Mouse (Mus musculus) stomach, embryonic 16.5 days (tissue): ENCODE data around the gene Snx32. TPM values are rescaled to one million over a fixed set of nuclear protein-coding genes. Genes with fewer than 3 reads are reported as not detected.

Source experiments
- ATAC-seq: fragments of 200-750 bp; cut with Nextera tagmentation; 2 replicates; pipeline ENCODE4 v1.8.0; 2017; ENCODE audit warnings: moderate number of reproducible peaks, moderate TSS enrichment; ENCODE audit not compliant: insufficient read depth, low FRiP score
- H3K27ac ChIP-seq: fragments of 300-500 bp; sonication (generic); 2 replicates; pipeline ENCODE4 v1.5.1; 2014; ENCODE audit warnings: low read length
- H3K27me3 ChIP-seq: fragments of 300-500 bp; sonication (generic); 2 replicates; pipeline ENCODE4 v1.6.1; 2014; ENCODE audit warnings: low read length, control low read depth, mixed read lengths; ENCODE audit not compliant: control insufficient read depth, insufficient read depth
- H3K36me3 ChIP-seq: fragments of 300-500 bp; sonication (generic); 2 replicates; pipeline ENCODE4 v1.6.1; 2014; ENCODE audit warnings: low read length; ENCODE audit not compliant: control insufficient read depth, insufficient read depth
- H3K4me1 ChIP-seq: fragments of 300-500 bp; sonication (generic); 2 replicates; pipeline ENCODE4 v1.6.1; 2014; ENCODE audit warnings: low read length, control low read depth, mixed read lengths; ENCODE audit not compliant: control insufficient read depth, insufficient read depth
- H3K4me2 ChIP-seq: fragments of 300-500 bp; sonication (generic); 2 replicates; pipeline ENCODE4 v1.6.1; 2014; ENCODE audit warnings: low read depth, low read length, mixed read lengths
- H3K4me3 ChIP-seq: fragments of 300-500 bp; sonication (generic); replicated peaks from 2 replicates; pipeline ENCODE4 v1.5.1; 2014; ENCODE audit warnings: mild to moderate bottlenecking, low read length
- H3K9ac ChIP-seq: fragments of 300-500 bp; sonication (generic); 2 replicates; pipeline ENCODE4 v1.6.1; 2014; ENCODE audit warnings: low read length
- H3K9me3 ChIP-seq: fragments of 300-500 bp; sonication (generic); replicated peaks from 2 replicates; pipeline ENCODE4 v1.6.1; 2016; ENCODE audit warnings: low read length, control low read depth; ENCODE audit not compliant: control insufficient read depth
- WGBS: fragments of 180-500 bp; shearing (Covaris S2); extraction: QIAGEN DNeasy Blood & Tissue Kit; methylation state at CpG from one replicate; pipeline ENCODE4 v1.1.7; 2014; 5-methylcytosine and 5-hydroxymethylcytosine counted together
- polyA plus RNA-seq: library from polyadenylated mRNA; unstranded; fragments of >200 nt; fragmentation: Nextera tagmentation; extraction: Ambion mirVana; gene quantifications from 2 replicates; pipeline ENCODE4 v1.2.1, GENCODE M21; 2015

Gene Snx32
- polyA plus RNA-seq, 1 experiment from 2014 or later = 10.8 TPM

DNA sequence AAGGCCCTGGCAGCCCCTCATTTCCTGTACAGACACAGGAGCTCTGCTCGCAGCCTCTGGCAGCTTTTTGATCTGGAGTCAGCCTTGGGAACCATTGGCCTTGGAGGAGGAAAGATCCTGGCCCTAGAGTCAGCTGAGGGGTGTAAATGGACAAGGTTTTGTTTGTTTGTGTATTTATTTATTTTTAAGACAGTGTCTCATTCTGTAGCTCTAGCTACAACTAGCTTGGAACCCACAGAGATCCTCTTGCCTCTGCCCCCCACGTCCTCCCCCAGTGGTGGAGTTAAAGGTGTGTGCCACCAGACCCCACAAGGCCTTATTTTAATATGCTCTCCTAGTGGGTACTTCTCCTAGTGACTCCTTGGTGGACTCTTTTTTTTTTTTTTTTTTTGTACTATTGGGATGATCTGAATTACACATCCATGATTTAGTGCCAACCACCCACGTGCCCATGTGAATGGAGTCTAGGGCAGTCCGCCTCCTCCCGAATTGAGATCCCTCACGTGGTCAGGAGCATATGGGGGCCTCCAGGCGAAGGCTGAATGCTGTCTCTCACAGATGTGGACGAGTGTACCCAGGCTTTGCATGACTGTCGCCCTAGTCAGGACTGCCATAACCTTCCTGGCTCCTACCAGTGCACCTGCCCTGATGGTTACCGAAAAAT, 33.2 kb downstream of the Snx32 start:
- H3K4me2 ChIP-seq = no peak overlapping the region
- no peaks in the 10 kb centered on the region for H3K9me3 ChIP-seq
- no peaks in the 10 kb centered on the region for H3K27me3 ChIP-seq
- H3K4me3 ChIP-seq = no peak overlapping the region
- H3K36me3 ChIP-seq = no peaks in the 10 kb centered on the region
- no peak overlapping the region for H3K27ac ChIP-seq
- H3K9ac ChIP-seq = 0 out of 2 replicates have a peak overlapping the region, but pooled peaks have one; percentile 4
- ATAC-seq = no peak
- WGBS = 85% methylated on average over 10 of the region's 10 CpGs
- H3K4me1 ChIP-seq = peaks cover 13% of the 10 kb centered on the region; the same call in 1 of the 2 replicates

DNA sequence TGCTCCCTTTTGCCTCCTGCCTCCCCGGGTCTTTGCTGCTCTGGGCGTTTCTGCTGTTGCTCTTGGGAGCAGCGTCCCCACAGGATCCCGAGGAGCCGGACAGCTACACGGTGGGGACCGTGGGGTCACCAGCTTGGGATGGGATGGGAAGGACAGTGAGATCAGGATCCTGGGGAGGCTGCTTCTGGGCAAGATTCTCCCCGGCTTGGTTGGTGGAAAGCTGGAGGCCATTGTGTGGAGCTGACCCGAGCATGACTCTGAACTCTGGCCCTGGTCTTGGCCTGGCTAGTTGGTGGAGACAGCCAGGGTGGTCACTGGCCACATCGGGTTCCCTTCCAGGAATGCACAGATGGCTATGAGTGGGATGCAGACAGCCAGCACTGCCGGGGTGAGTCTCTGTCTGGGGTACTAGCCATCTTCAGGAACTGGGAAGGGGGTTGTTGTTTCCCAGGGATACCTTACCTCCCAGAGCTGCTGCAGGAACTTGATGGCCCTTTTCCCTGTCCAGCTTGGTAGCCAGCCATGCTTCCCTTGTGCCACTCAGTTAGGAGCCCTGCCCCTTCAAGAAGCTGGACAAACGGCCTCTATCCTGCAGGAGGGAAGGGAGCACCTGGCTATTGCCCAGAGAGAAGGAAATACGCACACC, 35.1 kb downstream of the Snx32 start:
- H3K27ac ChIP-seq = peak overlapping the region; percentile 69
- H3K4me3 ChIP-seq = peak overlapping the region; percentile 53
- H3K4me2 ChIP-seq = peak overlapping the region; percentile 84
- H3K9ac ChIP-seq = peak overlapping the region; percentile 80
- no peak for ATAC-seq
- no peaks in the 10 kb centered on the region for H3K27me3 ChIP-seq
- H3K36me3 ChIP-seq = no peaks in the 10 kb centered on the region
- H3K4me1 ChIP-seq = peaks cover 13% of the 10 kb centered on the region; the same call in 1 of the 2 replicates
- WGBS = 20% methylated on average over 13 of the region's 13 CpGs
- H3K9me3 ChIP-seq = no peaks in the 10 kb centered on the region

DNA sequence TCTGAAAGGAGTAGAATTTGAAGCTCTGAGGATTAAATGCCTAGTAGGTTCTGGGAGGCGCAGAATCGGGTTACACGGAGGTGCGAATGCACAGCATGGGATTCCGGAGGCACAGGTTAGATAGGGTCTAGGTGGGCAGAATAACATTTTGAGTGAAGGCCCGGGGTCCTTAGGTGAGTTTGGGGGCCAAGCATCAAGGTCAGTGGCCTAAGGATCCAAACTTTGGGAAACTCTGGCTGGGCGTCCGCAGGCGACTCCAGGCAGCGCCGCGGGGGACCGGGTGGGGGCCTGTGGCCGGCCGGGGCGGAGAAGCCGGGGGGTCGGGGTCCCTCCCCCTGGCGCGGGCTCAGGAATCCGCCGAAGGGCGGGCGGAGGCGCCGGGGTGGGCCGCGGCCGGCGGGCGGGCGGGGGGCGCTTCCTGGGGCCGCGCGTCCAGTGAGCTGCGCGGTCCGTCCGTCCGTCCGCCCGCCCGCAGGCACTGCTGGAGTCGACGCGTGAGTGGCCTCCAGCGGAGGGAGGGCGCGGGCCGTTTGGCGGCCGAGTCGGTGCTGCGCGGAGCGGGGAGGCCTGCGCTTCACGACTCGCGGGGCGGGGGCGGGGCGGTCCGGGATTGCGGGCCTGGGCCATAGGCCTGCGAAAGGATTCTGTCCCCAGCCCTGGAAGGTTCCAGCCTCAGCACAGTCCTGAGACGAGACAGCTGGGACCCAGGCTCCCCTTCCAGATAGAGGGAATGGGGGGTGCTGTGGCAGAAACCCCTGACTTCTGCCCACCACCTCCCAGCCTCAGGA, 35.9 kb downstream of the Snx32 start:
- ATAC-seq = peak; percentile 57
- Histone ChIP-seq H3K4me2 (peak overlapping the region; percentile 84), H3K27me3 (no peaks in the 10 kb centered on the region), H3K4me1 (peaks cover 13% of the 10 kb centered on the region; the same call in 1 of the 2 replicates), H3K4me3 (peak overlapping the region; percentile 53), H3K27ac (peak overlapping the region; percentile 69), H3K9ac (peak overlapping the region; percentile 80), H3K9me3 (no peaks in the 10 kb centered on the region), H3K36me3 (no peaks in the 10 kb centered on the region)
- WGBS = under 1% methylated on average over 37 of the region's 68 CpGs

GRCm38 (mm10) chr19:5473720-5474119, 36.6 kb downstream of the Snx32 start, which contains the start of gene Efemp2:
TSS of gene Efemp2 (plus strand) at chr19:5473954.
- no peaks in the 10 kb centered on the region for H3K9me3 ChIP-seq
- H3K4me3 ChIP-seq = peak within 1 kb of the TSS; percentile 53
- peak; percentile 86 for ATAC-seq
- peaks cover 13% of the 10 kb centered on the region; the same call in 1 of the 2 replicates for H3K4me1 ChIP-seq
- H3K27me3 ChIP-seq = no peaks in the 10 kb centered on the region
- peak within 1 kb of the TSS; percentile 69 for H3K27ac ChIP-seq
- peak within 1 kb of the TSS; percentile 84 for H3K4me2 ChIP-seq
- no peaks in the 10 kb centered on the region for H3K36me3 ChIP-seq
- H3K9ac ChIP-seq = peak within 1 kb of the TSS; percentile 80
- under 1% methylated on average over 22 of the region's 22 CpGs for WGBS

DNA sequence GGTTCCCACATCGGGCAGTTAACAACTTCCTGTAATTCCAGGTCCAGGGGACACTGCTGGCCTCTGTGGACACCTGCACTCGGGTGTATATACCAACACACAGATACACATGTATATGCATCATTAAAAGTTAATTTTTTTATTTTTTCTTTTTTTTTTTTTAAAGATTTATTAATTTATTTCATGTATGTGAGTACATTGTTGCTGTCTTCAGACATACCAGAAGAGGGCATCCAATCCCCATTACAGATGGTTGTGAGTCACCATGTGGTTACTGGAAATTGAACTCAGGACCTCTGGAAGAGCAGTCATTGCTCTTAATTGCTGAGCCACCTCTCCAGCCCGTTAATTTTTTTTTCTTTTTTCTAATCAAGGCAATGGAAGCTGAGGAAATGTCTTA, 37.5 kb downstream of the Snx32 start:
- no peak overlapping the region for H3K27ac ChIP-seq
- ATAC-seq = no peak
- H3K9ac ChIP-seq = no peak overlapping the region
- no peaks in the 10 kb centered on the region for H3K9me3 ChIP-seq
- H3K4me3 ChIP-seq = no peak overlapping the region
- peaks cover 13% of the 10 kb centered on the region; the same call in 1 of the 2 replicates for H3K4me1 ChIP-seq
- no peaks in the 10 kb centered on the region for H3K36me3 ChIP-seq
- 74% methylated on average over 3 of the region's 3 CpGs for WGBS
- H3K4me2 ChIP-seq = no peak overlapping the region
- H3K27me3 ChIP-seq = no peaks in the 10 kb centered on the region

GRCm38 (mm10) chr19:5471846-5472245, 38.5 kb downstream of the Snx32 start:
- no peak for ATAC-seq
- no peak overlapping the region for H3K4me2 ChIP-seq
- 45% methylated on average over 5 of the region's 5 CpGs for WGBS
- H3K4me1 ChIP-seq = peaks cover 13% of the 10 kb centered on the region; the same call in 1 of the 2 replicates
- no peaks in the 10 kb centered on the region for H3K9me3 ChIP-seq
- H3K4me3 ChIP-seq = no peak overlapping the region
- no peak overlapping the region for H3K9ac ChIP-seq
- no peak overlapping the region for H3K27ac ChIP-seq
- no peaks in the 10 kb centered on the region for H3K27me3 ChIP-seq
- H3K36me3 ChIP-seq = no peaks in the 10 kb centered on the region

- H3K4me2 ChIP-seq = no peak within 1 kb of the TSS
- ATAC-seq = no peak
- 30% methylated on average over 5 of the region's 5 CpGs for WGBS
These were observed 42.0 kb downstream of the Snx32 start, which contains the start of gene Ctsw for GRCm38 (mm10) chr19:5468374-5468773. TSS of gene Ctsw (minus strand) at chr19:5468507.

GRCm38 (mm10) chr19:5466916-5467500, 43.3 kb downstream of the Snx32 start:
- H3K27me3 ChIP-seq = no peaks in the 10 kb centered on the region
- 88% methylated on average over 6 of the region's 6 CpGs for WGBS
- H3K9ac ChIP-seq = no peak overlapping the region
- no peak for ATAC-seq
- peaks cover 24% of the 10 kb centered on the region for H3K36me3 ChIP-seq
- peaks cover 6% of the 10 kb centered on the region for H3K4me1 ChIP-seq
- H3K27ac ChIP-seq = no peak overlapping the region
- H3K4me2 ChIP-seq = no peak overlapping the region
- H3K4me3 ChIP-seq = no peak overlapping the region
- no peaks in the 10 kb centered on the region for H3K9me3 ChIP-seq

More at GRCm38 (mm10) chr19:5468374-5468773, 42.0 kb downstream of the Snx32 start, which contains the start of gene Ctsw:
- Histone ChIP-seq H3K9ac (peak within 1 kb of the TSS; percentile 7; the same call in 1 of the 2 replicates), H3K9me3 (no peaks in the 10 kb centered on the region), H3K4me3 (no peak within 1 kb of the TSS), H3K36me3 (peaks cover 18% of the 10 kb centered on the region), H3K27ac (no peak within 1 kb of the TSS), H3K4me1 (peaks cover 6% of the 10 kb centered on the region), H3K27me3 (no peaks in the 10 kb centered on the region)
